Mouse (Mus musculus) liver, postnatal 0 days (tissue): ENCODE measurements around the gene Slx4ip. TPM values are rescaled to one million over a fixed set of nuclear protein-coding genes. Genes with fewer than 3 reads are reported as not detected.

ENCODE experiments used
- ATAC-seq: fragments of 200-750 bp; cut with Nextera tagmentation; 2 replicates; pipeline ENCODE4 v1.8.0; 2017; ENCODE audit warnings: mild to moderate bottlenecking, moderate library complexity
- DNase-seq: peaks from one replicate; pipeline ENCODE4 v3.0.0-alpha.2; 2016
- H3K27ac ChIP-seq: fragments of 300-500 bp; sonication (generic); 2 replicates; pipeline ENCODE4 v1.5.1; 2014; ENCODE audit warnings: antibody characterized with exemption, moderate library complexity, mild to moderate bottlenecking, low read depth
- H3K27me3 ChIP-seq: fragments of 300-500 bp; sonication (generic); 2 replicates; pipeline ENCODE4 v1.6.1; 2014; ENCODE audit warnings: low read length, control low read depth, mixed read lengths; ENCODE audit not compliant: insufficient read depth
- H3K36me3 ChIP-seq: fragments of 300-500 bp; sonication (generic); replicated peaks from 2 replicates; pipeline ENCODE4 v1.6.1; 2014; ENCODE audit warnings: mild to moderate bottlenecking, control low read depth, low read length, moderate library complexity, mixed read lengths; ENCODE audit not compliant: insufficient read depth
- H3K4me1 ChIP-seq: fragments of 300-500 bp; sonication (generic); 2 replicates; pipeline ENCODE4 v1.6.1; 2014; ENCODE audit warnings: antibody characterized with exemption, mild to moderate bottlenecking, control low read depth; ENCODE audit not compliant: insufficient read depth
- H3K4me2 ChIP-seq: fragments of 300-500 bp; sonication (generic); 2 replicates; pipeline ENCODE4 v1.6.1; 2014; ENCODE audit warnings: low read depth, mild to moderate bottlenecking, low read length, moderate library complexity, mixed read lengths
- H3K4me3 ChIP-seq: fragments of 300-500 bp; sonication (generic); 2 replicates; pipeline ENCODE4 v1.5.1; 2014; ENCODE audit warnings: low read depth, low read length
- H3K9ac ChIP-seq: fragments of 300-500 bp; sonication (generic); replicated peaks from 2 replicates; pipeline ENCODE4 v1.6.1; 2014; ENCODE audit warnings: mild to moderate bottlenecking, moderate library complexity
- H3K9me3 ChIP-seq: fragments of 300-500 bp; sonication (generic); 2 replicates; pipeline ENCODE4 v1.6.1; 2016; ENCODE audit warnings: mild to moderate bottlenecking, control low read depth, low read length, mixed read lengths
- CTCF ChIP-seq: sonication (generic); IDR thresholded peaks from 2 replicates; pipeline ENCODE4 v1.5.1; 2016; ENCODE audit warnings: antibody characterized with exemption, low read depth
- EP300 ChIP-seq: IDR thresholded peaks from 2 replicates; pipeline ENCODE4 v1.6.1; 2016; ENCODE audit warnings: antibody characterized with exemption, low read depth, mild to moderate bottlenecking
- WGBS: fragments of 180-500 bp; shearing (Covaris S2); extraction: QIAGEN DNeasy Blood & Tissue Kit; methylation state at CpG from one replicate; pipeline ENCODE4 v1.1.7; 2014; ENCODE audit not compliant: insufficient replicate concordance; 5-methylcytosine and 5-hydroxymethylcytosine counted together
- polyA plus RNA-seq: library from polyadenylated mRNA; unstranded; fragments of >200 nt; fragmentation: Nextera tagmentation; extraction: Ambion mirVana; gene quantifications from 2 replicates; pipeline ENCODE4 v1.2.1, GENCODE M21; 2015

Slx4ip gene
- polyA plus RNA-seq, 1 experiment from 2014 or later, result 1.7 TPM

GRCm38 (mm10) chr2:136958697-136959096 lies 67.7 kb downstream of the Slx4ip start:
- TF ChIP-seq EP300 (no peak), CTCF (no peak)
- WGBS, result 79% methylated on average over 3 of the region's 3 CpGs
- no peak overlapping the region for H3K4me3 ChIP-seq
- H3K4me1 ChIP-seq, result peaks cover 11% of the 10 kb centered on the region
- H3K4me2 ChIP-seq, result no peak overlapping the region
- no peaks in the 10 kb centered on the region for H3K36me3 ChIP-seq
- no peak overlapping the region for H3K9ac ChIP-seq
- H3K27me3 ChIP-seq, result no peaks in the 10 kb centered on the region
- ATAC-seq (no peak), DNase-seq (no peak)
- no peak overlapping the region for H3K27ac ChIP-seq
- no peaks in the 10 kb centered on the region for H3K9me3 ChIP-seq

- WGBS, result 92% methylated on average over 1 of the region's 1 CpGs
- H3K4me1 ChIP-seq, result peaks cover 3% of the 10 kb centered on the region; the same call in 1 of the 2 replicates
- H3K27me3 ChIP-seq, result no peaks in the 10 kb centered on the region
- ATAC-seq (no peak), DNase-seq (no peak)
- no peak for TF ChIP-seq EP300
- TF ChIP-seq CTCF, result no peak
- no peaks in the 10 kb centered on the region for H3K9me3 ChIP-seq
- H3K36me3 ChIP-seq, result no peaks in the 10 kb centered on the region
- H3K4me3 ChIP-seq, result no peak overlapping the region
- no peak overlapping the region for H3K9ac ChIP-seq
- no peak overlapping the region for H3K4me2 ChIP-seq
- no peak overlapping the region for H3K27ac ChIP-seq
Observed at GRCm38 (mm10) chr2:136975774-136976173, 84.8 kb downstream of the Slx4ip start.

GRCm38 (mm10) chr2:136979056-136979772 lies 88.2 kb downstream of the Slx4ip start:
- TF ChIP-seq EP300 (no peak), CTCF (no peak)
- DNase-seq (no peak), ATAC-seq (peak; percentile 55; the same call in 1 of the 2 replicates)
- no peaks in the 10 kb centered on the region for H3K9me3 ChIP-seq
- H3K27ac ChIP-seq, result no peak overlapping the region
- H3K36me3 ChIP-seq, result no peaks in the 10 kb centered on the region
- no peak overlapping the region for H3K4me3 ChIP-seq
- no peak overlapping the region for H3K9ac ChIP-seq
- no peaks in the 10 kb centered on the region for H3K27me3 ChIP-seq
- no peak overlapping the region for H3K4me2 ChIP-seq
- 61% methylated on average over 6 of the region's 6 CpGs for WGBS
- H3K4me1 ChIP-seq, result peaks cover 3% of the 10 kb centered on the region; the same call in 1 of the 2 replicates

- H3K9me3 ChIP-seq, result no peaks in the 10 kb centered on the region
- TF ChIP-seq EP300 (no peak), CTCF (no peak)
- H3K4me2 ChIP-seq, result no peak overlapping the region
- H3K27ac ChIP-seq, result no peak overlapping the region
- no peak overlapping the region for H3K4me3 ChIP-seq
- ATAC-seq (no peak), DNase-seq (no peak)
- H3K27me3 ChIP-seq, result no peaks in the 10 kb centered on the region
- 76% methylated on average over 10 of the region's 10 CpGs for WGBS
- H3K4me1 ChIP-seq, result peaks cover 8% of the 10 kb centered on the region; the same call in 1 of the 2 replicates
- H3K36me3 ChIP-seq, result no peaks in the 10 kb centered on the region
- H3K9ac ChIP-seq, result no peak overlapping the region
Observed at GRCm38 (mm10) chr2:136981062-136981879, 90.3 kb downstream of the Slx4ip start.

- WGBS, result 89% methylated on average over 2 of the region's 2 CpGs
- peaks cover 11% of the 10 kb centered on the region; the same call in 1 of the 2 replicates for H3K4me1 ChIP-seq
- no peak for ATAC-seq
- no peak overlapping the region for H3K9ac ChIP-seq
- H3K4me2 ChIP-seq, result no peak overlapping the region
- no peak for DNase-seq
- no peak overlapping the region for H3K27ac ChIP-seq
- H3K9me3 ChIP-seq, result no peaks in the 10 kb centered on the region
- TF ChIP-seq CTCF (peak; percentile 48), EP300 (no peak)
- H3K4me3 ChIP-seq, result no peak overlapping the region
- no peaks in the 10 kb centered on the region for H3K27me3 ChIP-seq
- H3K36me3 ChIP-seq, result no peaks in the 10 kb centered on the region
Observed at GRCm38 (mm10) chr2:136983959-136984358, 92.9 kb downstream of the Slx4ip start.

GRCm38 (mm10) chr2:136985998-136986730 lies 95.1 kb downstream of the Slx4ip start:
- no peaks in the 10 kb centered on the region for H3K9me3 ChIP-seq
- H3K4me3 ChIP-seq, result no peak overlapping the region
- no peak overlapping the region for H3K27ac ChIP-seq
- ATAC-seq, result no peak
- H3K27me3 ChIP-seq, result no peaks in the 10 kb centered on the region
- no peak overlapping the region for H3K4me2 ChIP-seq
- no peak for TF ChIP-seq EP300
- no peak for TF ChIP-seq CTCF
- DNase-seq, result no peak
- 78% methylated on average over 6 of the region's 6 CpGs for WGBS
- H3K4me1 ChIP-seq, result peaks cover 7% of the 10 kb centered on the region; the same call in 1 of the 2 replicates
- no peak overlapping the region for H3K9ac ChIP-seq
- H3K36me3 ChIP-seq, result no peaks in the 10 kb centered on the region
